Mouse (Mus musculus) G1E-ER4 (cell line): Measurements from ENCODE around the gene Cpne4. TPM values are rescaled to one million over a fixed set of nuclear protein-coding genes. Genes with fewer than 3 reads are reported as not detected.

ENCODE experiments used
- GATA1 ChIP-seq: IDR thresholded peaks from one replicate; pipeline ENCODE4 v1.8.0; 2012; ENCODE audit warnings: low read length, inconsistent platforms
- polyA plus RNA-seq: library from polyadenylated mRNA; stranded (reverse); fragments of >175 nt; gene quantifications from 2 replicates; pipeline ENCODE4 v1.2.3, GENCODE M21; 2012

Gene Cpne4
- polyA plus RNA-seq, 1 experiment = not detected

DNA sequence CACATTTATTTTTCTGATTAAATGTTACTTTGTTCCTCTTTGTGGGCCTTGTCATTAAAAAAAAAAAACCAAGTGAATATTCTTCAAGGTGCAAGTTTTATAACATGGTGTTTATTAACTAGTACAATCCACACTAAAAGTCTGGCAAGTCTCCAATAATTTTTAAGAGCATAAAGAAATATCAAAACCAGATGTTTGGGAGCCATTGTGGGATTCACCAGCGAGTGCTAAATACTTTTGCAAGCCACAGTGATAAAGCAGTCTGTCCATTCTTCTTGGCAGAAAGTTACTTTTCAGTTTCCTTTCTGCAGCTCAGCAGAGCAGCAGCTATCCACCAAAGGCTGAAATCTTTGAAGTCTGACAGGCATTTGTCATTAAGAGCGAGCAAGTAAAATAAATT lies 365.6 kb downstream of the Cpne4 start:
- no peak for TF ChIP-seq GATA1

DNA sequence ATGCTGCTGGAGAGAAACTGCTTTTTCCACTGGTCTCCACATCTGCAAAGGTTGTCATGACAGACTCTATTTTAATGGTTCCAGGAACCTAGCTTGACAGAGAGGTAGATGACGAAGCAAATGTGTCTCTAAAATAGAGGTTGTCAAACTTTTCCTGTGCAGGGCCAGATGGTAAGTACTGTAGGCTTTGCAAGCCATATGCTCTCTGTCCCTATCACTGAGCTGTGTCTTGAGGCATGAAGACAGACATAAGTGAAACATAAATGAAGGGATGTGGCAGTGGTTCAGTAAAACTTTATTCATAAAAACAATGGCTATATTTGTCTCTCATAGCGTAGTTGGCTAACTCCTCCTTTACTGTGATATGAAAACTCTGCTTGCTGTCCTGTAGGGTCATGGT lies 366.2 kb downstream of the Cpne4 start:
- no peak for TF ChIP-seq GATA1

DNA sequence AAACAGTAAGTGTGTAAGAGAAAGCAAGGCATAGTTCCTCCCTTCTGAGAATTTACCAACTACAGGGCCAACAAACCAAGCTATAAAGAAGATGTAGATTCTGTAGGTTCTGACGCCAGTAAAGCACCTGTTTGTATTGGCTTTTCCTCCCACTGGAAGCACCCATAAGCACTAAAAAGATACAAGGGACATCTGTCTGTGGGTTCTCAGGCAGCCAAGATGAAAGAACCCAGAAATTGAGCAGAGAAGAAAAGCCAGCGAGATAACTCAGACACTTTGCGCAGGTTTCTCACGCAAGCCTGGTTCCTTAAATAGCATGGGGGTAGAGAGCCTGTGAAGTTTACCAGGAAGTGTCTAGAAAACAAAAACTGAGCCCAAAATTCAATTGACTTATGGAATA lies 374.1 kb downstream of the Cpne4 start:
- TF ChIP-seq GATA1 = no peak

DNA sequence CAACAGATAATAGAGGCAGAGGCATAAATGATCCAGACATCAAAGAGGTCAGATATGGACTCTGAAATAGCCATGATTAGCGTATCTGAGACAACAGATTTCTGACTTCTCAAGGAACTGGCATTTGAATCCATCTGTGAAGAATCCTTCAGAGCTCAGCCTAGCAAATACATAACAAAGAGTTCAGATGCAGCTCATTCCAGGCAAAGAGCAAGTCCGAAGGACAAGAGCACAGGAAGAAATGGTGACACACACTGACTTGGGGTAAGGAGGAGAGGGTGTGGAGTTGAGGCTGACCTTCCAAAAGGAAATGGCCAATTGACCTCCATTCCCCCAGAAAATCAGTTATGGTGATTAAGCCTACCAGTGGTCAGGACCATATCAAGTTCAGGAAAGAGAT lies 375.0 kb downstream of the Cpne4 start:
- TF ChIP-seq GATA1 = no peak

DNA sequence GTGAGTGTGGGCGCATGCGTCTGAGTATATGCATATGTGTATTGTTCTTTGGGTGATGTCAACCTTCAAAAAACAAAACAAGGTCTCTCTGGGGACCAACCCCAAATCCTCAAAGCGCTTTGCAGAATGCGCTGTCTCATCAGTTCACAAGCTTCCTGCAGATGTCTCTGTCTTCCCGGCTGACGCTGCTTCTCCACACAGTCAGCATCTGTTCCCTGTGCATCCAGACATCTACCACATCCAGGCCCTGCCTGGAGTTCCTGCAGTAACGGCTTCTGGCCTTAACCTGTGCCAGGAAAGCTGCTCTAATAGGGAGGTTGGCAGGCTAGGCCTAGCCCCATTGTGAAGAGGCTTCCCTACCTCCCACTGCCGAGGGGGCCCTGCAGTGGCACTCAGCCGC lies 381.7 kb downstream of the Cpne4 start:
- no peak for TF ChIP-seq GATA1

DNA sequence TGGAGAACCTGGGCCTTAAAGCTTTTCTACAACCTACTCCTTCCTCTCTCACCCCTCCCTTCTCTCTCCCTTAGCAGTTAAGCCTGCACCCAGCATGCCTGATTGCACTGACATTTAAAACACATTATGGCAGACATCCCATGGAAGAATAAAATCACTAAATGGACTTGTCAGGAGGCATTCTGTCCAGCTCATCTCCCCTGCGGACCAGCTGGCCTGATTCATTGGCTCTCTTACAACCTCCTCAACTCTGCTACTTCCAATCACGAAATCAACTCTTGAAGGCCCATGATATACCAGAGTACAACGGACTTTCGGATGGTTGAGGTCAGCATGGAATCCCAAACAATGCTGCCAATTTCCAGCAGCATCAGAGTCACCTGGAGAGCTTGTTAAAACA lies 393.3 kb downstream of the Cpne4 start:
- no peak for TF ChIP-seq GATA1

DNA sequence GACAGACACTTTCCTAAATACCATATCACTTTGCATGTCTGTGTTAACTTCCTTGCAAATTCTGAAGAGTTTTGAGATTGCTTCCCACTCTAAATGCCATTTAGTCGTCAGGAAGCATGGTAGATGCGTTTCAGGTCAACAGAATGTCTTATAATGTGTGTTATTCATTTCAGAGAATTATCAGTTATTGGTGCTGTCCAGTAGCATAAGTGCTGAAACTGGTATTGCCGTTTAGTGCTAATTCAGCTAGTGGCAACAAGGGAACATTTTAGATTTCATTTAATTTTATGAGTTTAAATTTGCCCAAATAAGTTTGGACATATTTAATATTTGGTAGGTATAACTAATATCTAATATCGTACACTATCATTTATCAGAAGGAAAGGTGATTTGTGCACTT lies 403.5 kb downstream of the Cpne4 start:
- no peak for TF ChIP-seq GATA1

DNA sequence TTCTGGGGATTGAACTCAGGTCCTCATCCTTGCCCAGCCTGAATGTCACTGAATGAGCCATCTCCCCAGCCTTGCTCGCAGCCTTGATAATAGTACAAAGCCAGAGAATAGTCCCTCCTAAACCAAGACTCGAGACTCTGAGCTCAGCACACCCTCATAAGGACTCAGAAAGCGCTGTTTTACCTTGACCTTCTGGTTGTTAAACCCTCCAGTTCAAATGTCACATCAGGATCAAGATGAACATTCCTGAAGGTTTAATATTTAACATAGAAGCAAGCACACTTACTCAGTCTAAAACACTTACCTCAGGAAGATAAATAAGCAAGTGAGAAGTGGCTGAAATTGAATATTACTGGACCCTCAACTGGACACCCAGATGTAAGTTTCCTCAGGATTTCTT lies 405.1 kb downstream of the Cpne4 start:
- TF ChIP-seq GATA1 = no peak

DNA sequence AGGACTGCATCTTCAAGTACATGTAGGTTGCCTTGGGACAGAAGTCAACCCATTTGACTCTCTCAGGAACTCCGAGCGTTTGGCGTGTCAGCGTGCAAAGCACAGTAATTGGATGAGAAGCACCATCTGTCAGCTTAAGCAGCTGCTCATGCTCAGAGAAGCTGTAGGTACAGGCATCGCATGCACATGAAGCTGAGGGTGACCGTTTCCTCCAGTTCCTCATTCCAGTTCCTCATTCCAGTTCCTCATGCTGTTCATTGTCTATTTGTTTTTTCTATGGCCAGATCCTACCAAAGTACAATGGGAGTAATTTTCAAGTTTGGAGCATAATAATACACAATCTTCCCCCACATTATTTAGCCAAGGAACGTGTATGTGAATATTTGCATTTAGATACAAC lies 425.7 kb downstream of the Cpne4 start:
- no peak for TF ChIP-seq GATA1

DNA sequence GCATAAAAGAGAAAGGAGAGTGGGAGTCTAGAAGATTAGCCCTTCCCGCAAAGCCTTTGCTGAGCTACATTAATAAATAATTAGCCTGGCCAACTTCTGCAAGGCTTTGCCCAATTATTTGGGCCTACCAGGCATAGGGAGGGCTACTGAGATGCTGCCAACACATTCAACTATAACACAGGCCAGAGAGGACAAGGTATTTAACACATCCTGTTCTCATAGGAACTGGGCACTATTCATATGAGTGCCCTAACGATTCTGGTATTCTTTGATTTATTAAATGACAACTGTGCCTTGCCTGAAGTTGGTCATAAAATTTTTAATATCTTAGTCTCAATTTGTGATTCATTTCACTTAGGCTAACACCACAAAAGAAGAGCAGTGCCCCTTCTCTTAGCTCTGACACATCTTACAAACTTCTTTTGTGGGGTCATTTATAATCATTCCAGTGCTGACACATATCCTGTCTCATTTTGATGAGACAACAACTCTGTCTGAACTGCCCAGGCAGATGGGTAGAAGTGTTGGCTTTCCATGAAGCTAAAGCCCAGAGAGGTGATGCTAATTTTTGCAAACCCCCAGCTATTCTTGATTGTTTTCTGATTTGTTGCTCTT lies 435.0 kb downstream of the Cpne4 start:
- no peak for TF ChIP-seq GATA1

DNA sequence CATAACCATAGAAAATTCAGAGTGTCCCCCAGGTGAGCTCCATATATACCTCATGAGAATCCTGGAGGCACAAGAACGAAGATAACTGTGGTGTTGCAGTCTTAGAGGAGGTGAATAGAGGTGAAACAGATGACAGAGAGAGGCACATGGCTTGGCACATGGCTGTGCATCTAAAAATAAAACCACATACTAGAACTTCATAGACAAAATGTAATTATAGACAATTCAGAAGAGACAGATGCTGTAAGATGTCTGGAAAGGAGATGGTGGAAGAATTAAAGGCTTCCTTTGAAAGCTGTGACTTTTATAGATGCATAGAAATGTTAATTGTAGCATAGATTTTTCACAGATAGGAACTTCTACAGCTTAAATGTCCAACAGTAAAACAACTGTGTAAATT lies 451.1 kb downstream of the Cpne4 start:
- no peak for TF ChIP-seq GATA1

DNA sequence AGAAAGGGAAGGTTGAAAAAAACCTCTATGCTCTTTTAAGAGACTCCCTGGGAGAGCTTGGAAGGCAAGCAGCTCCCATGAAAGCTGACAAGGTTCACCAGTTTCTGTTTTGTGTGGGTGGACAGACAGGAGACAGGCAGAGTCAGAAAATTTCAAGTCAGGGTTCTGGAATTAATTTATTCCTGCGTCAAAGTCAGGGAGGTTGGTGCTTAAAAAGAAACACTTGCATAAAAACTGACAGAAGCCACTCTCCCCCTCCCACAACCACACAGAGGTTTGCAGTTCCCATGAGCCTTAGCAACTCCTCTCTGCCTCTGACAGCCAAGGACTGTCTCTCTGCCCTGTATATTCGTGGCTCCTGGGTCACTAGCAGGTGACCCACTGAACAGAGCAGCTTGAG lies 463.6 kb downstream of the Cpne4 start:
- no peak for TF ChIP-seq GATA1

DNA sequence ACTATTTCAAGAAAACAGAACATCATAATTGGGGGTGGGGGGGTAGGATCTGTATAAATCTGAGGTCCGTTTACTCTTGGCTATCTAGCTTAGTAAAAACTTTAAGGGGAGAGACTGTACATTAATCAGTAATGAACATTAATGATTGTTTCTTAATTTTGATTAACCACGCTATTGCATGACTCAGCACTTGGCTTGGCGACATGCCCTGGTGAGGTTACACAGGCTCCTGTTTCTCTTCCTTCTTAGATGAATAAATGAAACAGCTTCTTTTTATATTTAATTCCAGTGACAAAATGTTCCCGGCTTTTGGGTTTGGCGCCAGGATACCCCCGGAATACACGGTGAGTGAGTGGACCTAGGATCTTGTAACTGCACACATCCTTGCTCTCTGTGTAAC lies 471.1 kb downstream of the Cpne4 start:
- no peak for TF ChIP-seq GATA1

DNA sequence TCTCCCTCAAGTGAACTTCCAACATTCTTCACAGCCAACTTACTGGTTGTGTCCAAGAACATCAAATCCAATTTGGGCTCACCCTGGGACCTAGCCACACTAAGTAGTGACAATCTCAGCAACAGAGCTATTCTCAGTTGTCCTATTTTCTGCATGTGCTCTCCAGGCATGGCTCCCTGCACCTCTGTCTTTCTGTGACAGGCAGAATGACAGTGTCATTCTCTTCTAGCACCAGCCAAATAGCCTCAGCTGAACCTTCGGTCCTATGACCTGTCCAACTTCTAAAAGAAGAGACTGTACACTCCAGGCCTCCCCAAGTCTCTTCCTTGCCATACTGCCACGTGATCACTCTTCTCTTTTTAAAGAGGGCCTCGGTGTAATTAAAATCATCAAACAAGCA lies 481.2 kb downstream of the Cpne4 start:
- no peak for TF ChIP-seq GATA1

DNA sequence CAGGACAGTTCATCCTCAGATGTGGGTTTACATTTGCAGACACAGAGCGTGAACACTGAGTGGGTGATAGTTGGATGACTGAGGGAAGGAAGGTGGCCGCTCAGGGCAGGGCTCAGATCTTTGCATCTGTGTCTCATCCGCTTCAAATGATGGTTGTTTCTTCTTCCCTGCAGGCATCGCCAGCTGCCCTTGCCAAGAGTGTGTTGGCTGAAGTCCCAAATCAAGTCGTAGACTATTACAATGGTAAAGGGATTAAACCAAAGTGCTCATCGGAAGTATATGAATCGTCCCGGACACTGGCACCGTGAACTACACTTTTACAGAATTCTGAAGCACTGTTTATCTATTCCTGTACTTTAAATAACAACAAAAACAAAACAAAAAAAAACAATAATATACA lies 485.5 kb downstream of the Cpne4 start:
- no peak for TF ChIP-seq GATA1

DNA sequence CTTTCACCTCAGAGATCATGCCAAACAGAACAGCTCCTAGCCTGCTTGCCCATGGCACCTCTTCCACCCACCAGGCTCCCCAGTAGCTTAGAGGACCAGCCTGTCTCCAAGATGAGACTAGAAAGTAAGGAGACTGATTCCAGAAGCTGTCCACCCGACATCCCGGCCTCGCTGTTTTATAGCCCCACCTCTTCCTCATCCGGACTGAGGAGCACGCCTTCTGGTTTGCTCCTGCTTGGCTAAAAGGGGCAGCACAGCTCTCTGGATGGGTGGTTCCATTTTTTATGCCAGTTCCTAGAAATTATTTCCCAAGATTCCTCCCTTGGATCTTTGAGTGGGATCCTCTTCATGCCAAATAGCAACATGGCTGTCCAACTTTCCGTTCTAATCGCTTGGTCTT lies 486.6 kb downstream of the Cpne4 start:
- no peak for TF ChIP-seq GATA1

DNA sequence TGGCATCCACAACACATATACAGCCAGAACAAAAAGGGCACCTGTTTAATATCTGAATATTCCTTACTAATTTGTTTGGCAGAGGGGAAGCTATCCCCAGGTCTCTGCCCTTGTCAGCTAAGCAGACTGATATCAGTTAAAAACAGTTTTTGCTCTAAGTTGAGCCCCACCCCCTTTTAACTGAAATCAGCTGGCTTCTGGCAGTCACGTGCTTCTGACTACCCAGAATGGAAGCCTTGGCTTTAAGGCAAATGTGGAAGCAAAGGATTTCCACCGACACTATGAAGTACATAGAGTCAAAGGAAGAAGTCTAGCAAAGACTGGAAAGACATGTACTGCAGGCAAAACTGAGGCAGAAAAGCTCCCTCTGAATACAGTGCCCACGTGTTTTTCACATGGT lies 490.8 kb downstream of the Cpne4 start:
- TF ChIP-seq GATA1 = no peak

DNA sequence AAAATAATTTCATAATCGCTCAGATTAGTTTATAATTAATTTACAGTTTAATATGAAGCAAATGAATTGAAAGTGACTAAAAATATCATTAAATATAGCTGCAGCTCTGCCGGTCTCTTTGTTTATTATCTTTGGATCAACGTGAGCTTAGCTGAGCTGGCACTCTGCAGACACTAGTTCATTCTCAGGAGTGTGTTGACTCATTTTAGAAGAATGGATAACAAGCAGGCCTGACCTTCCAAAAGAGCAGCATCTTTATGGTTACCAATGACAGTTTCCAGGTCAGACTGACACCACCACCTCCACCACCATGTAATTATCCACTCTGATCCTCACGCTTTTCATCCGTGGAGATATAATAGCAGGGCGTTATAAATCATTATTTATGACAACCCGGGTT lies 498.9 kb downstream of the Cpne4 start:
- no peak for TF ChIP-seq GATA1

DNA sequence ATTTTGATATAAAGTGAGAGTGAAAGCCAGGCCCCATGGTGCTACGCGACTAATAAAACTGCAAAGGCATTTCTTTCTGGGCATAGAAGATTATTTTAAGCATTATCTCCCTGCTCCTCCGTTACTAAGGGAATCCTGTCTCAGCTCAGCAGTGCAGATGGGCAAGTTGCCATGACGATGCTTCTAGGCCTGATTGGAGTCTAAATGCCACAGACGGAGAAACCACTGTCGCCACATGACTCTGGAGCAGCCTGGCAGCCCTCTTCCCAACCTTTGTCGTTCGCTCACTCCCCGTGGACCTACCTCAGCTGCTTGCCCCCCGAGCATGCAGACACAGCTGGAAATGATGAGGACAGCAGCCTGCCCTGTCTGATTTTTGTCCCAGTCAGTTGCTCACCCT lies 501.3 kb downstream of the Cpne4 start:
- no peak for TF ChIP-seq GATA1

DNA sequence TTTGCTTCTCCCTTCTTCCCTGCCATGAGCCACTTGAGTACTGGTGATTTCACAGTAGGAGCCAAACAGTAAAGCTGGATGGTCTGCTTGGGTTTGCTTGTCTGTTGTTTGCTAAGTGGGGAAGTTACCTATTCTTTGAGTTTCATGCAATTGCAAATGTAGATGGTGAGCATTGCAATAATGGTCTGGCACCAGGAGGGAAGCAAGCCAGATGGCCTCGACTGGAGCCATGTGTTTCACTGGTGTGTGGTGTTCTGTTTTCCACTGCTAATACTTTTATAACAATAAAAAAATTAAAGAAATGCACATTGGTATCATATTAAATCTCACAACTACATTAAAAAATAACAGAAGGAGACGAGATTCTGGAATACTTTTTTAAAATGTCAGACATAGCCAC lies 502.6 kb downstream of the Cpne4 start:
- TF ChIP-seq GATA1 = no peak
